Mouse (Mus musculus) E14TG2a.4 (cell line): ENCODE results near the gene Atp6v0b.

Source experiments
- CTCF ChIP-seq: conservative IDR thresholded peaks from 2 replicates; pipeline ENCODE4 v1.5.1; 2014; ENCODE audit warnings: low read length
- NANOG ChIP-seq: IDR thresholded peaks from 2 replicates; pipeline ENCODE4 v1.6.1; 2014; ENCODE audit warnings: borderline replicate concordance, low read length, mixed read lengths
- POU5F1 ChIP-seq: IDR thresholded peaks from 2 replicates; pipeline ENCODE4 v1.6.1; 2014; ENCODE audit warnings: low read length, borderline replicate concordance

GRCm38 (mm10) chr4:117924916-117925315 lies 37.8 kb upstream of the Atp6v0b start:
- TF ChIP-seq CTCF (no peak), NANOG (no peak), POU5F1 (no peak)
